Mouse (Mus musculus): ENCODE measurements around the gene Selplg. TPM values are rescaled to one million over a fixed set of nuclear protein-coding genes. Genes with fewer than 3 reads are reported as not detected.

Selplg gene
- total RNA-seq (2014; rRNA removed), result 2.8 and 4.1 TPM in 2 replicates
- polyA plus RNA-seq (2015; fragmentation: Nextera tagmentation; extraction: Ambion mirVana), result 1.8 and 2.2 TPM in 2 replicates

DNA sequence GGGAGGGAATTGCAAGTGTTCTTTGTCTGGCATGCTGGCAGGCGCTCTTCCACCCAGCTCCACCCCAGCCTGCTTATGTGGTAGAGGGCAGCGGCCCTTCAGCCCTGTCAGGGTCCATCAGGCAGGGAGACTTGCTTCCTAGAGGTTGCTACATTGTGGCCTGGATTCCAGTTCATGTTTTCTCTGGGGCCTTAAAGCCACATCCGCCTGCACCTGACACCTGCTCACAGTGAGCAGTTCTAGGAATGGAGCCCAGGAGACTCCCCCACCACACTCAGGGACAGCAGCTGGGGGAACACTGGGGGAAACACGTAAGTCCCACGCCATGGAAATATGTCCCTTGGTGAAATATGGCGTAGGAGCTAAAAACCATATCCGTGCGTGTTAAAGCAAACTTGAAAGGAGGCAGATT is at the start of gene Selplg:
TSS of gene Selplg (minus strand) at position 155 of the 412 bp plus-strand sequence.
- no peak for ATAC-seq
- no peak for TF ChIP-seq CTCF (IDR thresholded peaks at IDR 0.05; ENCODE audit: low read depth)
- H3K36me3 ChIP-seq (ENCODE audit: insufficient read depth, low read length), result no peaks in the 10 kb centered on the region
- WGBS, result 37% methylated on average over 8 of the region's 8 CpGs
- H3K9me3 ChIP-seq (ENCODE audit: low read length), result no peaks in the 10 kb centered on the region
- no peak within 1 kb of the TSS for H3K27ac ChIP-seq
- no peak within 1 kb of the TSS for H3K9ac ChIP-seq (replicated peaks; ENCODE audit: low read length)
- no peak within 1 kb of the TSS for H3K4me3 ChIP-seq (ENCODE audit: low read length)
- H3K4me2 ChIP-seq (ENCODE audit: low read depth, low read length), result no peak within 1 kb of the TSS
- H3K4me1 ChIP-seq (ENCODE audit: insufficient read depth, low read length), result no peaks in the 10 kb centered on the region
- DNase-seq (ENCODE audit: low spot score), result no peak
- no peaks in the 10 kb centered on the region for H3K27me3 ChIP-seq (ENCODE audit: insufficient read depth, low read length)

DNA sequence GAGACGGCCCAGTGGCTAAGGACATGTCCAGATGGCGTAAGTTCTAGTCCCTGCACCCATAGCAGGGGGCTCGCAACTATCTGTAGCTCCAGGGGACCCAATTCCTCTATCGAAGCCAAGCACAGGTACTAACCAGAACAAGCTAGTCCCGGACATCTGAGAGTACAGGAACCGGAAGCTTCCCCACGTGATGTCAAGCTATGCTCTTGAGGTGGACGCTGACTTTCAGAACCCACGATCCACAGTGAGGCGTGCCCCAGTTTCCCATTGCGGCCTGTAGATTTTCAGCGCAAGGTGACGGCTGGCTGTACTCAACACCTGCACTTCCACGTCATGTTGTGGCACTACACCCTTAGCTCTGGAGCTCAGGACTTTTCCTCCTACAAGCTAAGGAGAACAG is 48.7 kb upstream of the Selplg start:
- Histone ChIP-seq H3K4me1 (ENCODE audit: insufficient read depth, low read length) (peaks cover 23% of the 10 kb centered on the region), H3K27ac (no peak overlapping the region), H3K9ac (replicated peaks; ENCODE audit: low read length) (no peak overlapping the region), H3K36me3 (ENCODE audit: insufficient read depth, low read length) (peaks cover 25% of the 10 kb centered on the region; the same call in 1 of the 2 replicates), H3K9me3 (ENCODE audit: low read length) (no peaks in the 10 kb centered on the region), H3K4me2 (ENCODE audit: low read depth, low read length) (no peak overlapping the region), H3K4me3 (ENCODE audit: low read length) (no peak overlapping the region), H3K27me3 (ENCODE audit: insufficient read depth, low read length) (no peaks in the 10 kb centered on the region)
- no peak for TF ChIP-seq CTCF (IDR thresholded peaks at IDR 0.05; ENCODE audit: low read depth)
- no peak for ATAC-seq
- WGBS, result 91% methylated on average over 14 of the region's 14 CpGs
- DNase-seq (ENCODE audit: low spot score), result no peak

DNA sequence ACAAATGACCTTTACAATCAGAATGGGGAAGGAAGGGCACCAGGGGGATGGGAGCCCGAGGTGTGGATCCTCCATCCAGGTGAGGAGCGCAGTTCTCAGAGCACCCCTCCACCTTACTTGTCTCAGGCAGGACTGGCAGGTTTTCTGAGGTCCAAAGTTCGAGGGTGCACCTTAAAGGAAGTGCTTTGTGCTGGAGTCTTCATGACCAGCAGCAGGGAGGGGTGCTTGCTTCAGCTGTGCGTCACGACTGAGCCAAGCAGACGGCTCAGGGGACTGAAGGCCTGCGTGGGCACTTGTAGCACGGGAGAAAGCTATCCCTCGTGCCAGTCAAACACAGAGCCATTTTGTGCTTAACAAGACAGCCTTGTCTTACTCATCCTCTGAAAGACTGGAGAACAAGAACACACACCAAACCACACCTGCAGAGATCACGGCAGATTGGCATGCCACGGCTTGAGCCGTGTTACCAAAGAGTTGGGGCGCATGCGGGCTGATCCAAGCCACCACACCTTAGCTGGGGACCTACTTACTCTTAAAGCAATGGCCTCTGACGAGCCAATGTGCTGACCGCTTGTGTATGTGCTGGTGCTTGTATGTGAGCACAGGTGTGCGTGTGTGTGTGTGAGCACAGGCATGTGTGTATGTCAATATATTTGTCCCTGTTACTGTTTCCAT is 46.6 kb upstream of the Selplg start:
- peaks cover 25% of the 10 kb centered on the region; the same call in 1 of the 2 replicates for H3K36me3 ChIP-seq (ENCODE audit: insufficient read depth, low read length)
- H3K4me1 ChIP-seq (ENCODE audit: insufficient read depth, low read length), result peaks cover 23% of the 10 kb centered on the region
- H3K9ac ChIP-seq (replicated peaks; ENCODE audit: low read length), result no peak overlapping the region
- H3K27me3 ChIP-seq (ENCODE audit: insufficient read depth, low read length), result no peaks in the 10 kb centered on the region
- no peaks in the 10 kb centered on the region for H3K9me3 ChIP-seq (ENCODE audit: low read length)
- no peak for TF ChIP-seq CTCF (IDR thresholded peaks at IDR 0.05; ENCODE audit: low read depth)
- no peak overlapping the region for H3K4me3 ChIP-seq (ENCODE audit: low read length)
- 89% methylated on average over 17 of the region's 17 CpGs for WGBS
- ATAC-seq (no peak), DNase-seq (ENCODE audit: low spot score) (no peak)
- no peak overlapping the region for H3K4me2 ChIP-seq (ENCODE audit: low read depth, low read length)
- no peak overlapping the region for H3K27ac ChIP-seq

DNA sequence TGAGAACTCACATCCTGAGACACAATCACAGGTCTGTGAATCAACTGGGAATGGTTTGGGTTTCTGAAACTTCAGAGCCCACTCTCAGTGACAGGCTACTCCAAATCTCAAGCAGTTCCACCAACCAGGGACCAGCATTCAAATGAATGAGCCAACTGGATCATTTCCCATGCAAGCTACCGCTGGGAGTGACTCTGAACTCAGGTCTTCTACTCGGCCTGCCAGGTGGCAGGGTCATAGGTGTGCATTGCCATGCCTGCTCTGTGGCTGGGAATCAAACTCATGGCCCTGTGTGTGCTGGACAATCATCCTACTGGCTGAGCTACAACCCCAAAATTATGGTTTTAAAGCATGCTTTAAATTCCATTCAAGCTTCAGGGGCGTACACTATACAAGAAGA is 45.1 kb upstream of the Selplg start:
- Histone ChIP-seq H3K27me3 (ENCODE audit: insufficient read depth, low read length) (no peaks in the 10 kb centered on the region), H3K9ac (replicated peaks; ENCODE audit: low read length) (no peak overlapping the region), H3K4me2 (ENCODE audit: low read depth, low read length) (no peak overlapping the region), H3K4me3 (ENCODE audit: low read length) (no peak overlapping the region), H3K27ac (no peak overlapping the region), H3K4me1 (ENCODE audit: insufficient read depth, low read length) (peaks cover 22% of the 10 kb centered on the region), H3K9me3 (ENCODE audit: low read length) (no peaks in the 10 kb centered on the region), H3K36me3 (ENCODE audit: insufficient read depth, low read length) (peaks cover 25% of the 10 kb centered on the region; the same call in 1 of the 2 replicates)
- no peak for TF ChIP-seq CTCF (IDR thresholded peaks at IDR 0.05; ENCODE audit: low read depth)
- DNase-seq (ENCODE audit: low spot score) (no peak), ATAC-seq (no peak)
- WGBS, result 67% methylated on average over 3 of the region's 3 CpGs

DNA sequence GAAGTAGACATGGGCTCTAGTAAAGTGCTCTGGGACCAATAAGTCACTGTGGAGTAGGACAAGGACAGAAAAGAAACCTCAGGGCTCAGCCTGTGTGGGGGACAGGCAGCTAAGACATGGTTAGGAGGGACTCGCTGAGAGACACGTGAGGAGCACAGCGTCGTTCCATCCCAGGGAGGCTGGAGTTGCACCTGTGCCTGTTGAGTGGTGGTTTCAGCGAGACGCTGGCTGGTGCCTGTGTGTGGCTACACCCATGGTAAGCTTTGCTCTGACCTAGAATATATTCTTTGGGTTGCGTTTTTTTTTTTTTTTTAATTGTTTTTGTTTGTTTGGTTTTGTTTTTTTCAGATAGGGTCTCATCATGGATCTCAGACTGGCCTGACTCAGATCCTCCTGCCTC is 43.7 kb upstream of the Selplg start:
- 85% methylated on average over 7 of the region's 7 CpGs for WGBS
- Histone ChIP-seq H3K9me3 (ENCODE audit: low read length) (no peaks in the 10 kb centered on the region), H3K9ac (replicated peaks; ENCODE audit: low read length) (no peak overlapping the region), H3K4me1 (ENCODE audit: insufficient read depth, low read length) (peaks cover 31% of the 10 kb centered on the region), H3K4me3 (ENCODE audit: low read length) (no peak overlapping the region), H3K27ac (no peak overlapping the region), H3K36me3 (ENCODE audit: insufficient read depth, low read length) (peaks cover 19% of the 10 kb centered on the region; the same call in 1 of the 2 replicates), H3K27me3 (ENCODE audit: insufficient read depth, low read length) (no peaks in the 10 kb centered on the region), H3K4me2 (ENCODE audit: low read depth, low read length) (no peak overlapping the region)
- DNase-seq (ENCODE audit: low spot score), result no peak
- no peak for ATAC-seq
- no peak for TF ChIP-seq CTCF (IDR thresholded peaks at IDR 0.05; ENCODE audit: low read depth)

DNA sequence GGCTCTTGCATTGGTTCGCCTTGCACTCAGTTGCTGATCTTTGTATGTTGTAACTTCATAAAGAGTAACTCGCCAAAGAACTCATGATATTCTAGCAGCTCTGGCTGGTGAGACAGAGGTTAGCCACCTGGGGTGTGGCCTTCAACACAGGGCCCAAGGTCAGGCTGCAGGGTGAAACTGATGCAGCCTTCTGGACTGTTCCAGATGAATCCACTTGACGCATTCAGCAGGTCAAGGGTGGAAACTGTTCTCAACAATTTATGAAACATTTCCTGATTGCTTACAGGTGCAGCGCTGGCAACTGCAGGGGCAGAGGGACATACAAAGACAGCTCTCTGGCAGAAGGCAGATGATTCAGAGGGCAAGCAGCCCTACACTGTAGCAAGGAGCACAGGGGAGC is 43.2 kb upstream of the Selplg start:
- peaks cover 36% of the 10 kb centered on the region for H3K4me1 ChIP-seq (ENCODE audit: insufficient read depth, low read length)
- no peaks in the 10 kb centered on the region for H3K9me3 ChIP-seq (ENCODE audit: low read length)
- H3K4me3 ChIP-seq (ENCODE audit: low read length), result no peak overlapping the region
- H3K27ac ChIP-seq, result no peak overlapping the region
- H3K27me3 ChIP-seq (ENCODE audit: insufficient read depth, low read length), result no peaks in the 10 kb centered on the region
- peaks cover 16% of the 10 kb centered on the region; the same call in 1 of the 2 replicates for H3K36me3 ChIP-seq (ENCODE audit: insufficient read depth, low read length)
- H3K9ac ChIP-seq (replicated peaks; ENCODE audit: low read length), result no peak overlapping the region
- DNase-seq (ENCODE audit: low spot score) (no peak), ATAC-seq (no peak)
- TF ChIP-seq CTCF (IDR thresholded peaks at IDR 0.05; ENCODE audit: low read depth), result no peak
- WGBS, result 95% methylated on average over 4 of the region's 4 CpGs
- no peak overlapping the region for H3K4me2 ChIP-seq (ENCODE audit: low read depth, low read length)
